Comparison of ENCODE assay signal across 16 mouse cellular contexts in the genomic region with DNA sequence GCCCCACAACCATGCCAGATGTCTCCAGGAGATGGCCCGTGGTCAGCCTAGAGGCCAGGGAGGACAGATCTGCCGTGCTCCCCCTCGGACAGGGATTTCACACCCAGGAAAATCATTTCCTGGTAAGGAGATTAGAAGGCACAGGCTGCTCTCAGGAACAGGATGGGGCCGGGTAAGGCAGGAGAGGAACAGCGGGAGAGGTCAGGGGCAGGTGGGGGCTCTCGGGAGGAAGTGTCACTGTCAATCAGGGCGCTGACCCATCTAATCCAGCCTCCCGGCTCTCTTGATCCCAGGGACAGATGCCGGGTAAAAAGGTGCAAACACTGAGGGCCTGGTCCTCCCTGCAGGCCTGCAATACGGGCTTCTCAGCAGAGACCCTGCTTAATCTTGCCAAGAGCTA.
DNase-seq lines count a peak whose midpoint lies in the region; ATAC-seq and TF ChIP-seq lines count a peak whose summit lies in the region.
"Had no signal": no experiment of that assay in that cellular context is flagged by ENCODE, and none has a peak within 500 bp of the region (broad histone marks: within the 10 kb centered on the region; RNA-seq: fewer than 3 reads in every experiment).

No protein-coding gene starts in this region.

- H3K9me3 ChIP-seq in forebrain, embryonic 10.5 days: no peaks in the 10 kb centered on the region
- no peaks in the 10 kb centered on the region for H3K9me3 ChIP-seq in forebrain, embryonic 14.5 days (replicated peaks; ENCODE audit: control insufficient read depth, low read length)
- H3K9me3 ChIP-seq in liver, embryonic 12.5 days (replicated peaks): no peaks in the 10 kb centered on the region
- H3K9me3 ChIP-seq: embryonic facial prominence, embryonic 12.5 days had no signal

- WGBS in forebrain, embryonic 10.5 days: 44% methylated on average over 10 of the region's 10 CpGs
- WGBS in forebrain, embryonic 14.5 days: 59% methylated on average over 10 of the region's 10 CpGs
- WGBS in liver, adult 2 months: 64% methylated on average over 10 of the region's 10 CpGs
- 26% methylated on average over 10 of the region's 10 CpGs for WGBS in liver, embryonic 12.5 days (ENCODE audit: insufficient replicate concordance)

- H3K27me3 ChIP-seq in forebrain, embryonic 10.5 days (ENCODE audit: poor library complexity, severe bottlenecking): no peaks in the 10 kb centered on the region
- H3K27me3 ChIP-seq in forebrain, embryonic 14.5 days (replicated peaks; ENCODE audit: control insufficient read depth, insufficient read depth, low read length): no peaks in the 10 kb centered on the region
- no peaks in the 10 kb centered on the region for H3K27me3 ChIP-seq in liver, adult 2 months (ENCODE audit: control insufficient read depth, insufficient read depth, low read length)
- no peaks in the 10 kb centered on the region for H3K27me3 ChIP-seq in liver, embryonic 12.5 days (replicated peaks)
- H3K27me3 ChIP-seq: embryonic facial prominence, embryonic 12.5 days had no signal

- H3K4me1 ChIP-seq in forebrain, embryonic 10.5 days: peaks cover 6% of the 10 kb centered on the region
- H3K4me1 ChIP-seq in forebrain, embryonic 14.5 days (ENCODE audit: control insufficient read depth, insufficient read depth, low read length): no peaks in the 10 kb centered on the region
- H3K4me1 ChIP-seq in liver, adult 2 months (ENCODE audit: control insufficient read depth, insufficient read depth, low read length): peaks cover 1% of the 10 kb centered on the region; the same call in 1 of the 2 replicates
- H3K4me1 ChIP-seq in liver, embryonic 12.5 days: no peaks in the 10 kb centered on the region; the same call in 1 of the 2 replicates
- H3K4me1 ChIP-seq: embryonic facial prominence, embryonic 12.5 days had no signal

- no peak for TF ChIP-seq POLR2A in liver, adult 2 months (IDR thresholded peaks at IDR 0.05; ENCODE audit: extremely low read depth, insufficient read depth, low read length)

- 0 out of 2 replicates have a peak overlapping the region, but pooled peaks have one; percentile 40 for H3K27ac ChIP-seq in forebrain, embryonic 10.5 days
- H3K27ac ChIP-seq in forebrain, embryonic 14.5 days (ENCODE audit: low read depth, low read length): no peak overlapping the region
- 0 out of 2 replicates have a peak overlapping the region, but pooled peaks have one; percentile 28 for H3K27ac ChIP-seq in liver, adult 2 months (replicated peaks; ENCODE audit: insufficient read depth, low read depth, low read length)
- no peak overlapping the region for H3K27ac ChIP-seq in liver, embryonic 12.5 days
- H3K27ac ChIP-seq: embryonic facial prominence, embryonic 12.5 days; liver, embryonic 14.5 days had no signal

- H3K4me3 ChIP-seq in forebrain, embryonic 10.5 days: no peak overlapping the region
- H3K4me3 ChIP-seq in forebrain, embryonic 14.5 days (ENCODE audit: low read depth, low read length): no peak overlapping the region
- no peak overlapping the region for H3K4me3 ChIP-seq in liver, adult 2 months (ENCODE audit: insufficient read depth, low read depth, low read length)
- no peak overlapping the region for H3K4me3 ChIP-seq in liver, embryonic 12.5 days
- H3K4me3 ChIP-seq: embryonic facial prominence, embryonic 12.5 days had no signal

- H3K36me3 ChIP-seq in forebrain, embryonic 10.5 days (replicated peaks): no peaks in the 10 kb centered on the region
- H3K36me3 ChIP-seq in forebrain, embryonic 14.5 days (ENCODE audit: control insufficient read depth, insufficient read depth, low read length): no peaks in the 10 kb centered on the region
- H3K36me3 ChIP-seq in liver, adult 2 months (ENCODE audit: control insufficient read depth, insufficient read depth, low read length): no peaks in the 10 kb centered on the region
- no peaks in the 10 kb centered on the region for H3K36me3 ChIP-seq in liver, embryonic 12.5 days
- H3K36me3 ChIP-seq: embryonic facial prominence, embryonic 12.5 days had no signal

- ATAC-seq in forebrain, embryonic 14.5 days: no peak
- no peak for ATAC-seq in liver, embryonic 12.5 days
- ATAC-seq: intestine, postnatal 0 days had no signal

- no peak overlapping the region for H3K4me2 ChIP-seq in forebrain, embryonic 14.5 days (ENCODE audit: low read length)
- H3K4me2 ChIP-seq in liver, embryonic 12.5 days: no peak overlapping the region
- H3K4me2 ChIP-seq: embryonic facial prominence, embryonic 12.5 days; heart, embryonic 11.5 days had no signal

- DNase-seq in forebrain, embryonic 10.5 days (ENCODE audit: extremely low spot score, low spot score): no peak
- no peak for DNase-seq in forebrain, embryonic 14.5 days (ENCODE audit: low spot score)
- no peak for DNase-seq in liver, adult 2 months (ENCODE audit: extremely low read depth, low read depth, low spot score)
- peak; percentile 37 for DNase-seq in cerebellum, adult 9-10 months
- DNase-seq in retina, postnatal 1 day: peak; percentile 85
- no peak for DNase-seq in right cerebral cortex, adult 2 months (ENCODE audit: low spot score in 2 of 2)
- DNase-seq: adrenal gland, postnatal 10 days; gastrocnemius, postnatal 36 days; heart, postnatal 36 days; lung, postnatal 10 days; right cerebral cortex, postnatal 25 days had no signal

- H3K79me2 ChIP-seq in liver, adult 2 months (ENCODE audit: control insufficient read depth, insufficient read depth, low read length): no peaks in the 10 kb centered on the region

- no peak for TF ChIP-seq CTCF in liver, adult 2 months (IDR thresholded peaks at IDR 0.05; ENCODE audit: low read depth, low read length)

- no peak overlapping the region for H3K9ac ChIP-seq in forebrain, embryonic 14.5 days (ENCODE audit: low read length)
- no peak overlapping the region for H3K9ac ChIP-seq in liver, adult 2 months (ENCODE audit: low read depth, low read length)
- no peak overlapping the region for H3K9ac ChIP-seq in liver, embryonic 12.5 days
- H3K9ac ChIP-seq: embryonic facial prominence, embryonic 12.5 days; liver, embryonic 14.5 days had no signal

Comparison
In these comparisons a context has a peak if more than half of its experiments do, and no peak if none do; other contexts are left out.
1. H3K27ac ChIP-seq: peak in forebrain, embryonic 10.5 days (single experiment) and liver, adult 2 months (single experiment); none in forebrain, embryonic 14.5 days (single experiment) and liver, embryonic 12.5 days (single experiment).
2. DNase-seq: peak in cerebellum, adult 9-10 months (single experiment) and retina, postnatal 1 day (single experiment); none in forebrain, embryonic 10.5 days (single experiment), forebrain, embryonic 14.5 days (single experiment), liver, adult 2 months (single experiment) and right cerebral cortex, adult 2 months (0 of 2).